Mouse (Mus musculus): ENCODE measurements at regions not wholly inside any gene's neighbourhood (a gene's known extent, or its start where the extent isn't known, plus 50 kb on each side); places are given as distances from the start of the nearest gene placed in this dataset.

GRCm38 (mm10) chr17:15146607-15147006, 105.3 kb upstream of the Gm3448 start:
- TF ChIP-seq CTCF (IDR thresholded peaks at IDR 0.05) (no peak), EP300 (IDR thresholded peaks at IDR 0.05; ENCODE audit: insufficient read depth, low read depth, low read length) (no peak)

All from heart, adult 2 months (tissue).